Mouse (Mus musculus) CH12.LX (cell line): Measurements from ENCODE around the gene Stag3. TPM values are rescaled to one million over a fixed set of nuclear protein-coding genes. Genes with fewer than 3 reads are reported as not detected.

Experiments used
- DNase-seq: peaks from one replicate; pipeline ENCODE4 v3.0.0-alpha.2; 2013; ENCODE audit errors: extremely low read depth
- H3K27ac ChIP-seq: 2 replicates; pipeline ENCODE4 v1.5.1; 2012; ENCODE audit warnings: low read depth, mild to moderate bottlenecking, control low read depth, moderate library complexity; ENCODE audit not compliant: insufficient read depth
- H3K27me3 ChIP-seq: replicated peaks from 2 replicates; pipeline ENCODE3; 2012; ENCODE audit warnings: inconsistent platforms
- H3K36me3 ChIP-seq, 2 experiments: replicated peaks in 1 of 2; 2 replicates each; pipeline versions ENCODE3 to v1.6.1; 2012; ENCODE audit warnings: inconsistent platforms in 1 of 2, low read length in 1 of 2, mild to moderate bottlenecking in 1 of 2, mixed read lengths in 1 of 2, moderate library complexity in 1 of 2; ENCODE audit not compliant: control insufficient read depth in 1 of 2, insufficient read depth in 1 of 2
- H3K4me1 ChIP-seq, 2 experiments: 2 replicates each; pipeline ENCODE4 v1.6.1; 2012; ENCODE audit warnings: inconsistent platforms in 1 of 2, moderate library complexity in 1 of 2; ENCODE audit not compliant: insufficient read depth in 2 of 2, control insufficient read depth in 1 of 2
- H3K4me2 ChIP-seq: 2 replicates; pipeline ENCODE4 v1.6.1; 2012; ENCODE audit warnings: low read depth, mild to moderate bottlenecking, control low read depth; ENCODE audit not compliant: poor library complexity, insufficient read depth, severe bottlenecking
- H3K4me3 ChIP-seq, 3 experiments: fragments of 150-350 bp in 1 of 3; sonication (generic) in 1 of 3; replicated peaks in 1 of 3; 2 replicates each; pipeline versions ENCODE3 to v1.5.1; 2011 to 2012; ENCODE audit warnings: low read depth in 2 of 3, low read length in 2 of 3, mild to moderate bottlenecking in 2 of 3, moderate library complexity in 2 of 3, control low read depth in 1 of 3, improper control_type of control experiment in 1 of 3, inconsistent platforms in 1 of 3, mixed read lengths in 1 of 3; ENCODE audit not compliant: poor library complexity in 1 of 3
- H3K79me2 ChIP-seq: replicated peaks from 2 replicates; pipeline ENCODE4 v1.6.1; 2012; ENCODE audit warnings: mild to moderate bottlenecking, moderate library complexity; ENCODE audit not compliant: control insufficient read depth, poor library complexity, insufficient read depth, severe bottlenecking; ENCODE audit errors: extremely low read depth
- H3K9ac ChIP-seq: 2 replicates; pipeline ENCODE4 v1.6.1; 2012; ENCODE audit warnings: low read depth, mild to moderate bottlenecking, control low read depth, moderate library complexity; ENCODE audit not compliant: insufficient read depth
- H3K9me3 ChIP-seq: replicated peaks from 2 replicates; pipeline ENCODE3; 2012; ENCODE audit warnings: low read length, inconsistent platforms, mixed read lengths
- E2F4 ChIP-seq: IDR thresholded peaks from 2 replicates; pipeline ENCODE4 v1.6.1; 2011; ENCODE audit warnings: low read depth, low read length, improper control_type of control experiment; ENCODE audit not compliant: insufficient replicate concordance
- ELF1 ChIP-seq: IDR thresholded peaks from 2 replicates; pipeline ENCODE4 v1.6.1; 2014; ENCODE audit warnings: low read depth, mild to moderate bottlenecking, inconsistent platforms, low read length, improper control_type of control experiment
- ETS1 ChIP-seq: conservative IDR thresholded peaks from 2 replicates; pipeline ENCODE4 v1.6.1; 2012; ENCODE audit warnings: low read depth, mild to moderate bottlenecking, inconsistent platforms, low read length, improper control_type of control experiment, moderate library complexity
- HCFC1 ChIP-seq: IDR thresholded peaks from 2 replicates; pipeline ENCODE4 v1.6.1; 2012; ENCODE audit warnings: low read depth, mild to moderate bottlenecking, inconsistent platforms, low read length, improper control_type of control experiment
- IRF4 ChIP-seq: IDR thresholded peaks from 2 replicates; pipeline ENCODE4 v1.6.1; 2014; ENCODE audit warnings: low read depth, mild to moderate bottlenecking, inconsistent platforms, low read length, improper control_type of control experiment
- JUN ChIP-seq: IDR thresholded peaks from 2 replicates; pipeline ENCODE4 v1.6.1; 2011; ENCODE audit warnings: low read depth, mild to moderate bottlenecking, low read length, improper control_type of control experiment, moderate library complexity; ENCODE audit not compliant: insufficient read depth
- KAT2A ChIP-seq: IDR thresholded peaks from 2 replicates; pipeline ENCODE4 v1.6.1; 2012; ENCODE audit warnings: low read length, improper control_type of control experiment, inconsistent platforms; ENCODE audit not compliant: insufficient replicate concordance
- MAFK ChIP-seq: IDR thresholded peaks from 2 replicates; pipeline ENCODE4 v1.6.1; 2011; ENCODE audit warnings: low read length, improper control_type of control experiment; ENCODE audit not compliant: insufficient replicate concordance
- MAZ ChIP-seq: IDR thresholded peaks from 2 replicates; pipeline ENCODE4 v1.6.1; 2012; ENCODE audit warnings: low read depth, mild to moderate bottlenecking, inconsistent platforms, low read length, improper control_type of control experiment, moderate library complexity
- MEF2A ChIP-seq: IDR thresholded peaks from 2 replicates; pipeline ENCODE4 v1.6.1; 2014; ENCODE audit warnings: low read depth, mild to moderate bottlenecking, inconsistent platforms, low read length, improper control_type of control experiment, borderline replicate concordance
- MYC ChIP-seq: IDR thresholded peaks from 2 replicates; pipeline ENCODE4 v1.6.1; 2011; ENCODE audit warnings: low read depth, mild to moderate bottlenecking, improper control_type of control experiment, low read length
- NELFE ChIP-seq: IDR thresholded peaks from 2 replicates; pipeline ENCODE4 v1.6.1; 2011; ENCODE audit warnings: low read depth, low read length, improper control_type of control experiment
- RCOR1 ChIP-seq: conservative IDR thresholded peaks from 2 replicates; pipeline ENCODE4 v1.6.1; 2012; ENCODE audit warnings: low read depth, mild to moderate bottlenecking, inconsistent platforms, low read length, improper control_type of control experiment
- SIN3A ChIP-seq: IDR thresholded peaks from 2 replicates; pipeline ENCODE4 v1.6.1; 2012; ENCODE audit warnings: low read length, improper control_type of control experiment, inconsistent platforms
- SMC3 ChIP-seq: IDR thresholded peaks from 2 replicates; pipeline ENCODE4 v1.6.1; 2011; ENCODE audit warnings: low read depth, low read length, improper control_type of control experiment
- TCF12 ChIP-seq: IDR thresholded peaks from 2 replicates; pipeline ENCODE4 v1.6.1; 2014; ENCODE audit warnings: low read depth, mild to moderate bottlenecking, inconsistent platforms, low read length, improper control_type of control experiment
- UBTF ChIP-seq: IDR thresholded peaks from 2 replicates; pipeline ENCODE4 v1.6.1; 2012; ENCODE audit warnings: low read depth, mild to moderate bottlenecking, inconsistent platforms, low read length, improper control_type of control experiment, moderate library complexity
- USF1 ChIP-seq: IDR thresholded peaks from 2 replicates; pipeline ENCODE4 v1.6.1; 2014; ENCODE audit warnings: low read depth, mild to moderate bottlenecking, inconsistent platforms, low read length, improper control_type of control experiment
- USF2 ChIP-seq: conservative IDR thresholded peaks from 2 replicates; pipeline ENCODE4 v1.6.1; 2011; ENCODE audit warnings: low read depth, low read length, improper control_type of control experiment
- ZKSCAN1 ChIP-seq: IDR thresholded peaks from 2 replicates; pipeline ENCODE4 v1.6.1; 2012; ENCODE audit warnings: low read depth, inconsistent platforms, low read length, improper control_type of control experiment, borderline replicate concordance
- ZMIZ1 ChIP-seq: IDR thresholded peaks from 2 replicates; pipeline ENCODE4 v1.6.1; 2012; ENCODE audit warnings: low read depth, mild to moderate bottlenecking, inconsistent platforms, low read length, improper control_type of control experiment
- dilution Hi-C: fragments of 300-500 bp; cut with MboI; formaldehyde crosslinking; loops from 2 replicates; pipeline ENCODE4 v1.14.3; 2020; ENCODE audit warnings: low sequenced_read_pairs; ENCODE audit not compliant: extremely low pct_unique_long_range_greater_than_20kb, extremely low pct_ligation_motif_present
- in situ Hi-C: fragments of 300-500 bp; cut with MboI; formaldehyde crosslinking; loops from 3 replicates; pipeline ENCODE4 v1.14.3; 2019; ENCODE audit warnings: low sequenced_read_pairs, low pct_ligation_motif_present, low pct_unique_long_range_greater_than_20kb, mixed read lengths
- polyA plus RNA-seq: library from polyadenylated mRNA; unstranded; fragments of >175 nt; gene quantifications from 2 replicates; pipeline ENCODE4 v1.2.1, GENCODE M21; 2012; ENCODE audit warnings: low read depth; ENCODE audit not compliant: insufficient read length
- total RNA-seq, 2 experiments: library from RNA; depleted of rRNA; stranded (reverse); fragments of 300-350 nt in 1 of 2; fragments of >200 nt in 1 of 2; gene quantifications; 2 replicates each; pipeline ENCODE4 v1.2.3; 2012 to 2014

Stag3 gene
- total and polyA plus RNA-seq, 3 experiments = not detected

DNA sequence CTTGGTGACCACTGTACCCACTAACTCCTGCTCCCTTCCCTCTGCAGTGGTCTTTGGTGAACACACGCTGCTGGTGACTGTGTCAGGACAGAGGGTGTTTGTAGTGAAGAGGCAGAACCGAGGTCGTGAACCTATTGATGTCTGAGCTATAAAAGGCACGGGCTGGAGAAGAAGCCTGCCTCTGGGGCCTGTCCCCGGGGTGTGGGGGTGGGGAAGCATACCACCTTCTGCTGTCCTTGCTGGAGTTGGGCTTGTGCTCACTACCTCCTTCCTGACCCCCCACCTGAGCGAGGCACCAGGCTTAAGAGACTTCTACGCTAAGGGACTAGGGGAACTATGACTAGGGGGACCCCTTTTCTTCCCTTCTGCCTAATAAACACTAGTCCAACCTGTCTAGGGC is 21.0 kb upstream of the Stag3 start:
- Histone ChIP-seq H3K9me3 (no peaks in the 10 kb centered on the region), H3K9ac (no peak overlapping the region), H3K4me3 (no peak overlapping the region), H3K4me2 (no peak overlapping the region), H3K36me3 (peaks cover 42 to 57% of the 10 kb centered on the region in 2 experiments), H3K79me2 (0 out of 2 replicates have a peak, but pooled peaks cover 6% of the 10 kb centered on the region), H3K27ac (no peak overlapping the region), H3K27me3 (no peaks in the 10 kb centered on the region), H3K4me1 (peaks cover 15 to 63% of the 10 kb centered on the region in 2 experiments)
- dilution Hi-C loops (no loop called here), in situ Hi-C loops (no loop called here)
- no peak for DNase-seq
- TF ChIP-seq E2F4 (no peak), IRF4 (no peak), TCF12 (no peak), ZMIZ1 (no peak), RCOR1 (no peak), NELFE (no peak), MAFK (no peak), KAT2A (no peak), JUN (no peak), SIN3A (no peak), ELF1 (no peak), UBTF (no peak), MEF2A (no peak), HCFC1 (no peak), ZKSCAN1 (no peak)

DNA sequence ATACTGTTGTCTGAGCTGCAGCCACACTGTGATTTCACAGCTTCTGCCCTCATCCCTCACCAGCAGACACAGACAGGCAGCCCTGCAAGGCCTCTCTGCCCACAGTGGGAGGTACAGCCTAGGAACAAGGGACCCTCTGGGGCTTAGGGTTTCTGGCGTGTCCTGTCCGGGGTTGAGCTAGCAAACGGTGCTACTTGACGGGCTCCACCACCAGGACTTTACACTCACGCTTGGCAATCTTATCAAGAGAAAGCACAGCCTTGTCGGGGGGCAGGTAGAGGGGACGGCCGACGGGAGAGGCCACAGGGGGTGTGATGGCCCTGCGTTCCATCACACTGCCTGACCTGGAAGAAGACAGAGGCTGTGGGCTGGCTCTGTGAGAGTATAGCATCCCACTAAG is 20.0 kb upstream of the Stag3 start:
- dilution Hi-C loops = no loop called here
- H3K36me3 ChIP-seq = peaks cover 42 to 58% of the 10 kb centered on the region in 2 experiments

More for the DNA sequence above, 20.0 kb upstream of the Stag3 start:
- H3K4me3 ChIP-seq = no peak overlapping the region
- no peak overlapping the region for H3K4me2 ChIP-seq
- no peaks in the 10 kb centered on the region for H3K27me3 ChIP-seq
- no peak overlapping the region for H3K9ac ChIP-seq
- DNase-seq = no peak
- peaks cover 15 to 63% of the 10 kb centered on the region in 2 experiments for H3K4me1 ChIP-seq
- in situ Hi-C loops = no loop called here
- H3K79me2 ChIP-seq = peaks cover 11% of the 10 kb centered on the region; the same call in 1 of the 2 replicates
- no peak overlapping the region for H3K27ac ChIP-seq
- TF ChIP-seq E2F4 (no peak), MAZ (no peak), MAFK (no peak), ETS1 (no peak), SMC3 (no peak), SIN3A (no peak), ZMIZ1 (no peak), MYC (no peak), USF1 (no peak), USF2 (no peak), ZKSCAN1 (no peak)
- H3K9me3 ChIP-seq = no peaks in the 10 kb centered on the region
